Mouse (Mus musculus) stomach, embryonic 16.5 days (tissue): ENCODE data around the gene Ppp1r9a. TPM values are rescaled to one million over a fixed set of nuclear protein-coding genes. Genes with fewer than 3 reads are reported as not detected.

Source experiments
- ATAC-seq: fragments of 200-750 bp; cut with Nextera tagmentation; 2 replicates; pipeline ENCODE4 v1.8.0; 2017; ENCODE audit warnings: moderate number of reproducible peaks, moderate TSS enrichment; ENCODE audit not compliant: insufficient read depth, low FRiP score
- H3K27ac ChIP-seq: fragments of 300-500 bp; sonication (generic); 2 replicates; pipeline ENCODE4 v1.5.1; 2014; ENCODE audit warnings: low read length
- H3K27me3 ChIP-seq: fragments of 300-500 bp; sonication (generic); 2 replicates; pipeline ENCODE4 v1.6.1; 2014; ENCODE audit warnings: low read length, control low read depth, mixed read lengths; ENCODE audit not compliant: control insufficient read depth, insufficient read depth
- H3K36me3 ChIP-seq: fragments of 300-500 bp; sonication (generic); 2 replicates; pipeline ENCODE4 v1.6.1; 2014; ENCODE audit warnings: low read length; ENCODE audit not compliant: control insufficient read depth, insufficient read depth
- H3K4me1 ChIP-seq: fragments of 300-500 bp; sonication (generic); 2 replicates; pipeline ENCODE4 v1.6.1; 2014; ENCODE audit warnings: low read length, control low read depth, mixed read lengths; ENCODE audit not compliant: control insufficient read depth, insufficient read depth
- H3K4me2 ChIP-seq: fragments of 300-500 bp; sonication (generic); 2 replicates; pipeline ENCODE4 v1.6.1; 2014; ENCODE audit warnings: low read depth, low read length, mixed read lengths
- H3K4me3 ChIP-seq: fragments of 300-500 bp; sonication (generic); replicated peaks from 2 replicates; pipeline ENCODE4 v1.5.1; 2014; ENCODE audit warnings: mild to moderate bottlenecking, low read length
- H3K9ac ChIP-seq: fragments of 300-500 bp; sonication (generic); 2 replicates; pipeline ENCODE4 v1.6.1; 2014; ENCODE audit warnings: low read length
- H3K9me3 ChIP-seq: fragments of 300-500 bp; sonication (generic); replicated peaks from 2 replicates; pipeline ENCODE4 v1.6.1; 2016; ENCODE audit warnings: low read length, control low read depth; ENCODE audit not compliant: control insufficient read depth
- WGBS: fragments of 180-500 bp; shearing (Covaris S2); extraction: QIAGEN DNeasy Blood & Tissue Kit; methylation state at CpG from one replicate; pipeline ENCODE4 v1.1.7; 2014; 5-methylcytosine and 5-hydroxymethylcytosine counted together
- polyA plus RNA-seq: library from polyadenylated mRNA; unstranded; fragments of >200 nt; fragmentation: Nextera tagmentation; extraction: Ambion mirVana; gene quantifications from 2 replicates; pipeline ENCODE4 v1.2.1, GENCODE M21; 2015

Gene Ppp1r9a
- polyA plus RNA-seq, 1 experiment from 2014 or later: 14.8 TPM

DNA sequence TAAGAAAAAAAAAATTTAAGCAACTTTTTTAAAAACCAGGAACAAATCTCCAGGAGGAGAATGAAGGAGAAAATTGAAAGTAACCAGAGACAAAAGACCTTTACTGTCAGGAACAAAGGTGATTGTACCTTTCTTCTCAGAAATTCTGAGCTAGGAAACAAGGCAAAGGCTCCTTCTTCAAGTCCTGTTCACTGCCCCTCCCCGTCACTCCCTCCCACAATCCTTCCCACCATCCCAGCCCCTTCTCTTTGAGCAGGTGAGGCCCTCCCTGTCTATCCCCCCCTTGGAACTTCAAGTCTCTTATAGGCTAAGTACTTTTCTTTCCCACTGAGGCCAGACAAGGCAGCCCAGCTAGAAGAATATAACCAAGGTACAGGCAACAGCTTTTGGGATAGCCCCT lies 117.8 kb downstream of the Ppp1r9a start:
- H3K4me2 ChIP-seq: no peak overlapping the region
- no peaks in the 10 kb centered on the region for H3K9me3 ChIP-seq
- H3K27me3 ChIP-seq: no peaks in the 10 kb centered on the region
- H3K9ac ChIP-seq: no peak overlapping the region
- no peak overlapping the region for H3K4me3 ChIP-seq
- H3K4me1 ChIP-seq: no peaks in the 10 kb centered on the region
- no peak for ATAC-seq
- H3K36me3 ChIP-seq: no peaks in the 10 kb centered on the region
- no peak overlapping the region for H3K27ac ChIP-seq
- WGBS: 100% methylated on average over 1 of the region's 1 CpGs

- no peak overlapping the region for H3K9ac ChIP-seq
- H3K27me3 ChIP-seq: no peaks in the 10 kb centered on the region
- H3K4me3 ChIP-seq: no peak overlapping the region
- 66% methylated on average over 5 of the region's 5 CpGs for WGBS
- ATAC-seq: no peak
- no peaks in the 10 kb centered on the region for H3K36me3 ChIP-seq
- no peaks in the 10 kb centered on the region for H3K9me3 ChIP-seq
- H3K27ac ChIP-seq: no peak overlapping the region
- no peak overlapping the region for H3K4me2 ChIP-seq
- H3K4me1 ChIP-seq: no peaks in the 10 kb centered on the region
These were observed 120.0 kb downstream of the Ppp1r9a start for GRCm38 (mm10) chr6:5022677-5023076.

- no peak overlapping the region for H3K4me2 ChIP-seq
- no peak for ATAC-seq
- H3K36me3 ChIP-seq: no peaks in the 10 kb centered on the region
- 0 out of 2 replicates have a peak, but pooled peaks cover 4% of the 10 kb centered on the region for H3K4me1 ChIP-seq
- no peaks in the 10 kb centered on the region for H3K27me3 ChIP-seq
- H3K9ac ChIP-seq: no peak overlapping the region
- H3K27ac ChIP-seq: no peak overlapping the region
- 75% methylated on average over 7 of the region's 7 CpGs for WGBS
- H3K4me3 ChIP-seq: no peak overlapping the region
- H3K9me3 ChIP-seq: no peaks in the 10 kb centered on the region
These were observed 122.2 kb downstream of the Ppp1r9a start for GRCm38 (mm10) chr6:5024893-5025292.

DNA sequence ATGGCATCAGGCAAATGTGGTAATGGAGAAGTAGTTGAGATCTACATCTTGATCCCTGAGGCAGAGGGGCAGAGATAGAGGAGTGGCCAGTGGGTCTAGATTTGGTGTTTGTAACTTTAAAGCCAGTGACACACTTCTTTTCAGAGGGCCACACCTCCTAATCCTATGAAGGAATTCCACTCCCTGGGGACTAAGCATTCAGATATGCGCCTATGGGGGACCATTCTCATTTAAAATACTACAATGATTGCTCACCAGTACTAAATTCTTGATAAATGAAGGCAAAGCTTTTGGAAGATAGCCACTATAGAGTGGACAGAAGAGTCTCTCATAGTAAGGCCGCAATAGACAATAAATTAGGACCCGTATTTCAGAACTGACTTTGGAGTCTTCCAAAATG lies 124.1 kb downstream of the Ppp1r9a start:
- 0 out of 2 replicates have a peak, but pooled peaks cover 4% of the 10 kb centered on the region for H3K4me1 ChIP-seq
- H3K27me3 ChIP-seq: no peaks in the 10 kb centered on the region
- no peak for ATAC-seq
- no peaks in the 10 kb centered on the region for H3K9me3 ChIP-seq
- no peak overlapping the region for H3K4me2 ChIP-seq
- WGBS: 86% methylated on average over 3 of the region's 3 CpGs
- H3K36me3 ChIP-seq: no peaks in the 10 kb centered on the region
- no peak overlapping the region for H3K27ac ChIP-seq
- H3K9ac ChIP-seq: no peak overlapping the region
- H3K4me3 ChIP-seq: no peak overlapping the region

- Histone ChIP-seq H3K4me1 (0 out of 2 replicates have a peak, but pooled peaks cover 4% of the 10 kb centered on the region), H3K9me3 (no peaks in the 10 kb centered on the region), H3K4me3 (no peak overlapping the region), H3K36me3 (no peaks in the 10 kb centered on the region), H3K4me2 (no peak overlapping the region), H3K27me3 (no peaks in the 10 kb centered on the region), H3K9ac (no peak overlapping the region), H3K27ac (no peak overlapping the region)
- ATAC-seq: no peak
- WGBS: 90% methylated on average over 2 of the region's 2 CpGs
These were observed 124.5 kb downstream of the Ppp1r9a start for GRCm38 (mm10) chr6:5027213-5027612.

GRCm38 (mm10) chr6:5027801-5028200 lies 125.1 kb downstream of the Ppp1r9a start:
- Histone ChIP-seq H3K4me3 (no peak overlapping the region), H3K4me1 (0 out of 2 replicates have a peak, but pooled peaks cover 4% of the 10 kb centered on the region), H3K9me3 (no peaks in the 10 kb centered on the region), H3K4me2 (no peak overlapping the region), H3K9ac (no peak overlapping the region), H3K36me3 (no peaks in the 10 kb centered on the region), H3K27me3 (no peaks in the 10 kb centered on the region), H3K27ac (no peak overlapping the region)
- ATAC-seq: no peak
- 54% methylated on average over 5 of the region's 5 CpGs for WGBS

DNA sequence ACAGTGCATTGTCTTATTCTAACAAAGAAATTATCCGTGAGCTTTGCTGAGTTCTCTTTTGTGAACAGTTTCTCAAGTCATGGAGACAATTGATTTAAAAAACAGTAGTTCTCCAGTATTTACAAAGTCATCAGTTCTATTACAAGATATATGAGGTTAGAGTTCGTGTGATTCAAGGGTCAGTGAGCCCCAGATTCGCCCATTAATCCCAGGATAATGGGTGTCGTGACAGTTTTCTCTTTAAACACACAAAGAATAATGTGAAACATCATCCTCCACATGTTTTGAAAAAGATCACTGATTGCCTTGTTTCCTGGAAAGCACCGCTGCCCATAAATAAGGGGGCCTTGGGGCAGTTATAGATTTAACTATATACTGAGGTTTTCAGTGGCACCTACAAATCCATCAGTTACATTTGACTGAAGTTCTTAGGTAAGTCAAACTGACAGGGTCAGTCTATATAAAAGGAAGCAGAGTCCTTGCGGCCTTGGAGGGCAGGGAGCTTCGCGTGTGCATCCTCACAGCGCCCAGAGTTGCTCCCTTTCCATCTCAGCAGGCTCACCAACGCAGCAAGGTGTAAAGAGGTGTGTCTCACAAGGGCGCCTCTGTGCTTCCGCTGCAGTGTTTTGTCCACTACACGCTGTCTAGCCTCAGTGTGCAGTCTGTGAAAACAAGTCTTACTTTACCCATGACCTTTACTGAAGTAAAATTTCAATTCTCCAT lies 126.6 kb downstream of the Ppp1r9a start:
- 65% methylated on average over 13 of the region's 13 CpGs for WGBS
- Histone ChIP-seq H3K9ac (no peak overlapping the region), H3K9me3 (no peaks in the 10 kb centered on the region), H3K4me1 (0 out of 2 replicates have a peak, but pooled peaks cover 4% of the 10 kb centered on the region), H3K36me3 (no peaks in the 10 kb centered on the region), H3K4me3 (no peak overlapping the region), H3K4me2 (no peak overlapping the region), H3K27ac (no peak overlapping the region), H3K27me3 (no peaks in the 10 kb centered on the region)
- no peak for ATAC-seq

- Histone ChIP-seq H3K27ac (no peak overlapping the region), H3K4me1 (0 out of 2 replicates have a peak, but pooled peaks cover 4% of the 10 kb centered on the region), H3K27me3 (no peaks in the 10 kb centered on the region), H3K9me3 (no peaks in the 10 kb centered on the region), H3K9ac (no peak overlapping the region), H3K4me3 (no peak overlapping the region), H3K4me2 (no peak overlapping the region), H3K36me3 (no peaks in the 10 kb centered on the region)
- ATAC-seq: no peak
- 91% methylated on average over 5 of the region's 5 CpGs for WGBS
These were observed 127.2 kb downstream of the Ppp1r9a start for GRCm38 (mm10) chr6:5029956-5030355.

DNA sequence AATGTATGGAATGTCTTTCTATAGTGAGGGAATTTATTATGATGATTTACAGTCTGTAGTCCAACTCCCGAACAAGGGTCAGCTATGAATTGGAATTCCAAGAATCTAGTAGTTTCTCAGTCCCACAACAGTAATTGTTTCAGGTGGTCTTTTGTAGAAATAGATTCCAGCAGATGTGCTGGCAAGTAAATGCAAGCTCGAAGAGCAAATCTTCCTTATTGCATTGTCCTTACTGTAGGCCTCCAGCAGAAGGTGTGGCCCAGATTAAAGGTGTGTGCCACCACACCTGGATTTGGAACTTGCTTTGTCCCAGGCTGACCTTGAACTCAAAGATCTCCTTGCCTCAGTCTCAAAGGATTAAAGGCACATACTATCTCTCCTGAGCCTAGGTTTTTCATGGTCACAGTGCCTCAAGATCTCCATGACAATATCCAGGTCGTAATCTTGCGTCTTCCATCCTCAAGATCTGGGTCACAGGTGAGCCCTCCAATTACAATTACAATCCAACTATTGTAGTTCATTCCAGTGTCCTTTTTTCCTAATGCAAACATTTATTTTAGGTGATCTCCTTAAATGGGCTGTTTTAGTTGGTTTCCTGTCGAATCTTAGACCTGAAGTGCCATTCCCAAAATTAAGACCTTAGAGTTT lies 130.4 kb downstream of the Ppp1r9a start:
- Histone ChIP-seq H3K27ac (no peak overlapping the region), H3K27me3 (no peaks in the 10 kb centered on the region), H3K36me3 (no peaks in the 10 kb centered on the region), H3K9ac (no peak overlapping the region), H3K4me1 (0 out of 2 replicates have a peak, but pooled peaks cover 4% of the 10 kb centered on the region), H3K4me3 (no peak overlapping the region), H3K4me2 (no peak overlapping the region), H3K9me3 (no peaks in the 10 kb centered on the region)
- no peak for ATAC-seq
- 85% methylated on average over 5 of the region's 5 CpGs for WGBS
